Mouse (Mus musculus) spleen, adult 2 months (tissue): Measurements from ENCODE around the gene Gm10663. TPM values are rescaled to one million over a fixed set of nuclear protein-coding genes. Genes with fewer than 3 reads are reported as not detected.

Experiments
- DNase-seq, 2 experiments: peaks; one replicate each; pipeline versions ENCODE4 v3.0.0 to v3.0.0-alpha.2; 2012 to 2021; ENCODE audit warnings: low spot score in 2 of 2, low read depth in 1 of 2
- H3K27ac ChIP-seq: fragments of 200-500 bp; 2 replicates; pipeline ENCODE4 v1.5.1; 2012; ENCODE audit warnings: low read length, inconsistent platforms; ENCODE audit not compliant: insufficient read depth
- H3K27me3 ChIP-seq: fragments of 200-500 bp; 2 replicates; pipeline ENCODE4 v1.6.1; 2012; ENCODE audit warnings: mild to moderate bottlenecking, moderate library complexity, low read length, inconsistent platforms; ENCODE audit not compliant: control insufficient read depth, insufficient read depth
- H3K36me3 ChIP-seq: fragments of 200-500 bp; 2 replicates; pipeline ENCODE4 v1.6.1; 2012; ENCODE audit warnings: mild to moderate bottlenecking, low read length, inconsistent platforms; ENCODE audit not compliant: control insufficient read depth, insufficient read depth
- H3K4me1 ChIP-seq: fragments of 200-500 bp; 2 replicates; pipeline ENCODE4 v1.6.1; 2011; ENCODE audit warnings: inconsistent platforms; ENCODE audit not compliant: control insufficient read depth, insufficient read depth, insufficient read length
- H3K4me3 ChIP-seq: fragments of 200-500 bp; 2 replicates; pipeline ENCODE4 v1.5.1; 2011; ENCODE audit warnings: mild to moderate bottlenecking, inconsistent platforms; ENCODE audit not compliant: insufficient read depth, insufficient read length; ENCODE audit errors: extremely low read depth
- CTCF ChIP-seq: fragments of 200-500 bp; IDR thresholded peaks from 2 replicates; pipeline ENCODE4 v1.5.1; 2011; ENCODE audit warnings: mild to moderate bottlenecking, inconsistent platforms; ENCODE audit not compliant: insufficient read depth, insufficient read length, insufficient replicate concordance; ENCODE audit errors: extremely low read depth
- POLR2A ChIP-seq: fragments of 200-500 bp; IDR thresholded peaks from 2 replicates; pipeline ENCODE4 v1.6.1; 2011; ENCODE audit warnings: low read depth, low read length, inconsistent platforms
- WGBS: fragments of 180-500 bp; shearing (Covaris S2); methylation state at CpG from one replicate; pipeline ENCODE4 v1.1.7; 2018; 5-methylcytosine and 5-hydroxymethylcytosine counted together
- polyA plus RNA-seq: library from polyadenylated mRNA; depleted of rRNA; stranded (reverse); fragments of >200 nt; gene quantifications from 2 replicates; pipeline ENCODE4 v1.2.3, GENCODE M21; 2012

The Gm10663 gene
- polyA plus RNA-seq, 1 experiment: not detected

DNA sequence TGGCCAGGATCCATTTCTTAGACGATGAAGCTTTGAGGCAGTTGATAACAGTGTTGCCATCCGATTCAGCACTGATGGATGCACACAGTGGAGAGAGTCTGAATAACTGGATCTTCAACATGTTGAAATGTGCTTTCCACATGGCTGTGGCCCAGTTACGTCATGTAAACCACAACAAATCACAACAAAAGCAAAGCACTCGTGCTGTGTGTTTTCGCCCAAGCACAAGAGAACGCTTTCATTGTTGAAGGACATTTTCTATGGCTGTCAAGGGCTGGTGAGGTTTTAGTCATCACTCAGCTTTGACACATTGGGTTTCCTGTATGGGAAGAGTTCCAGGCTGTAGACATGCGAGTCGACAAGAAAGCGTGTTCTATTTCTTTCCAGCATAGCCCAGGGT, 5.9 kb downstream of the Gm10663 start:
- Histone ChIP-seq H3K36me3 (no peaks in the 10 kb centered on the region), H3K27me3 (no peaks in the 10 kb centered on the region), H3K27ac (no peak overlapping the region), H3K4me3 (no peak overlapping the region), H3K4me1 (no peaks in the 10 kb centered on the region)
- TF ChIP-seq POLR2A: no peak
- TF ChIP-seq CTCF: no peak
- WGBS: 28% methylated on average over 9 of the region's 9 CpGs
- no peak for DNase-seq

DNA sequence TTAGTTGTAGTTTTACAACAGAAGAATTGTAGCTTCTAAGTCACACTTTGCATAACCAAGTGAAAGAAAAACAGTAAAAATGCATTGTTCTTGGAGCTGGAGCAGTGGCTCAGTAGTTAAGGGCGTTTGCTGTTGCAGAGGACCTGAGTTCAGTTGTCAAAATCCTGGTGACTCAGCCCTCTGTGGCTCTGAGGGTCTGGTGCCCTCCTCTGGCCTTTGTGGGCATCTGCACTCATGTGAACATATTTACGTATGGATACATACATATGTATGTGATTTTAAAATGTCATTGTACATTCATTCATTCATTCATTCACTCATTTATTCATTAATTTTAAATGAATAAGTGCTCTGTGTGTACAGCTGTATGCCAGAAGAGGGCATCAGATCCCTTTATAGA, 10.8 kb downstream of the Gm10663 start:
- no peaks in the 10 kb centered on the region for H3K27me3 ChIP-seq
- TF ChIP-seq POLR2A: no peak
- TF ChIP-seq CTCF: no peak
- 72% methylated on average over 2 of the region's 2 CpGs for WGBS
- H3K36me3 ChIP-seq: no peaks in the 10 kb centered on the region
- DNase-seq: no peak
- no peaks in the 10 kb centered on the region for H3K4me1 ChIP-seq
- no peak overlapping the region for H3K4me3 ChIP-seq
- no peak overlapping the region for H3K27ac ChIP-seq

DNA sequence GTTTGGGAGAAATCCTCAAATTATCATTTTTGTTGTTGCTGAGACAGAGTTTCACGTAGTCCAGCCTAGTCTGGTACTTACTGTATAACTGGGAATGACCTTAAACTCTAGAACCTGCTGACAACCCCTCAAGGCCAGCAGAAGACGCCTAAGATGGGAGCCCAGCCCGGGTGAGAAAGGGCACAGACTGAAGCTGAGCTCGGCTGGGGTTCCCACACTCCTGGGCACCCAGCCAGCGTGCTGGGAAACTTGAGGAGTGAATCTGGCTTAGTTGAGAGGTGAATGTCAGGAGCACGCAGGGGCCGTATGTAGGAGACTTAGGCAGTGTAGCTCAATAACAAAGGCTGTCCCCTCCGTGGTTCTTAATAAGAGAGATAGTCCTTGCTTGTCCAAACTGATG, 12.9 kb downstream of the Gm10663 start:
- TF ChIP-seq CTCF (no peak), POLR2A (no peak)
- H3K27ac ChIP-seq: no peak overlapping the region
- no peaks in the 10 kb centered on the region for H3K27me3 ChIP-seq
- H3K4me3 ChIP-seq: no peak overlapping the region
- 83% methylated on average over 8 of the region's 8 CpGs for WGBS
- H3K4me1 ChIP-seq: no peaks in the 10 kb centered on the region
- no peaks in the 10 kb centered on the region for H3K36me3 ChIP-seq
- no peak for DNase-seq

DNA sequence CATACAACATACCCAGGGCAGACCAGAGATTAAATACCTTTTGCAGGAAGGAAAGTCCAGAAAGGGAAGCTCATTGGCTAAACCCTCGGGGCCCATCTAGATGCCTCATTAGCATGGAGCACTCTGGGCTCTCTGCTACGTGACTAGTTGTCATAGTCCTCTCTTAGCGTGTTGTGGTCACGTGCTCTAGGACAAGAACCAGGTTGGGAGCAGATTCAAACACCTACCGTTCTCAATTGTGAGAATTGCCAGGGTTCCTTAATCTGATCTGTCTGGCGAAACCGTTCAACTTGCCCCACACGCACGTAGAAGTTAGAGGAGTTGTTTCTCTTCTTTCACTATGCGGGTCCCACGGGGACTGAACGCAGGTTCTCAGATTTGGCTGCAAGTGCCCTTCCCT, 13.3 kb downstream of the Gm10663 start:
- TF ChIP-seq POLR2A (no peak), CTCF (no peak)
- DNase-seq: no peak
- Histone ChIP-seq H3K4me3 (no peak overlapping the region), H3K27me3 (no peaks in the 10 kb centered on the region), H3K36me3 (no peaks in the 10 kb centered on the region), H3K27ac (no peak overlapping the region), H3K4me1 (no peaks in the 10 kb centered on the region)
- 91% methylated on average over 12 of the region's 12 CpGs for WGBS

DNA sequence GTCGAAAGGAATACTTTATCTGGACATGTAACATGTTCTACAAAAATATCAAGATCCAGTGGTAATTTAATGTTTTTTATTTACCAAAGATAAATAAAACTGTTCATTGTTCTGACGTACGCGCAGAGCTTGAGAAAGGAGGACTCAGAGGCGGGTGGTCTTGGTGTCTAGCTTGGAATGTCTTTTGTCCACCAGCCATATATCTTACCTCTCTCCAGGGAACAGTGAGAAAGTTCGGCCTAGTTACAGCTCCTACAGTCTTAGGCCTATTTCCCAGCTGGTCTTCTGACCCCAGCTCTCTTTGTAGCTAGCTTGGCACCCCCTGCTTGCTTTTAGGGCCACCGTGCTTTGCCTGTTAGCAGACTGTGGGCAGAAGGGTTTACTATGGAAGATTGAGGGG, 14.9 kb downstream of the Gm10663 start:
- H3K4me3 ChIP-seq: no peak overlapping the region
- 88% methylated on average over 7 of the region's 7 CpGs for WGBS
- H3K36me3 ChIP-seq: no peaks in the 10 kb centered on the region
- no peaks in the 10 kb centered on the region for H3K4me1 ChIP-seq
- DNase-seq: no peak
- TF ChIP-seq POLR2A (no peak), CTCF (no peak)
- no peak overlapping the region for H3K27ac ChIP-seq
- H3K27me3 ChIP-seq: no peaks in the 10 kb centered on the region

DNA sequence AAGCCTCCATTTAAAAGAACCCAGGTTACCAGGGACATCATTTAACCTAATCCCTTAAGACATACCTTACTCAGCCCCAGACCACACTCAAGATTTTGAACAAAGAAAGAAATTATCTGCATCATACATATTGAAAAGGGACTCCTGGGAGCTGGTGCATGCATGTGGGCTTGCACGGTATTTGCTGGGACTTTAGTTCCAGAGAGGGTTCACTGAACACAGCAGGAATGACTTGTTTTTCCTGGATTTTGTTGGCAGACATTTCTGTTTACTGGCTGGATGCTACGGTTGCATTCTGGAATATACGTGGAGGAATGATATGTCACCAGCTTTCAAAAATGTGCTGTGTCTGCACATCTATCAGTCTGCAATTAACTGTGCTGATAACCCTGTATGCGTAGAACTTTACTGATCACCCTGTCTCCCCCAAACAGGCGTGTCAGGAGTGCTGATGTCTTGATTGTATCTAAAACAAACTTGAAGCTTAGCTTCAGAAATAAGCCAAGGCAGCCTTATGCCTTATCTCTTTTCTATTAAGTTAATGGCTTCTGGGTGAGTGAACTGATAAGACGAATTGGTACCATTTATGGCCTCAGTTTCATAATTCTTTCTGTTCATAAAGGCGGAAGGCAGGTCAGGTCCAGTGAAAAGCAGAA, 23.1 kb downstream of the Gm10663 start:
- 87% methylated on average over 7 of the region's 7 CpGs for WGBS
- H3K36me3 ChIP-seq: no peaks in the 10 kb centered on the region
- no peaks in the 10 kb centered on the region for H3K27me3 ChIP-seq
- H3K27ac ChIP-seq: no peak overlapping the region
- no peak for TF ChIP-seq POLR2A
- no peaks in the 10 kb centered on the region for H3K4me1 ChIP-seq
- no peak overlapping the region for H3K4me3 ChIP-seq
- no peak for DNase-seq

DNA sequence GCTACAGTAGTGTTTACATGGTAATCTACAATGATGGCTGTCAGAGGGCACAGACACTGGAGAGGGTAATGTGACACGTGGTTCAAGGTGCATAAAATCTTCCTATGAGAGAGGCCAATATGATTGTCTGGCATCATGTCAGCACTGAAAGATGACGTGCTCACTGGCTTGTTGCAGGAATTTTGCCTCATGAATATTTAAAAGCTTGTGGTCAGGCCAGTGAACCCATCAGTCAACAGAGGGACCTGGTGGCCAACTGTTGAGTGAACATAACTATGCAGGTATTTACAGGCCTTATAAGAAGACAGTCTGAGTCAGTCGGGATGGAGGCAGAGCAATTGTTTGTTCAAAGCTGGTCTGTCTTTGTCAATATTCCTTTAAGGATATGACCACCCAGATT, 24.9 kb downstream of the Gm10663 start:
- 67% methylated on average over 3 of the region's 3 CpGs for WGBS
- Histone ChIP-seq H3K4me1 (no peaks in the 10 kb centered on the region), H3K27ac (no peak overlapping the region), H3K36me3 (no peaks in the 10 kb centered on the region), H3K27me3 (no peaks in the 10 kb centered on the region), H3K4me3 (no peak overlapping the region)
- no peak for TF ChIP-seq CTCF
- no peak for TF ChIP-seq POLR2A
- no peak for DNase-seq
